Mouse (Mus musculus): ENCODE data around the gene Morf4l2.
"Not testable (repeated sequence)": the region's sequence is repeated elsewhere in the genome, so short reads cannot be mapped to it uniquely, and the experiment has no call there.

The Morf4l2 gene

GRCm38 (mm10) chrX:136743459-136743858 is at the start of gene Morf4l2:
Gene Morf4l2, minus strand, starts transcription at chrX:136743690.
- no peak for DNase-seq (ENCODE audit: extremely low spot score)

DNA sequence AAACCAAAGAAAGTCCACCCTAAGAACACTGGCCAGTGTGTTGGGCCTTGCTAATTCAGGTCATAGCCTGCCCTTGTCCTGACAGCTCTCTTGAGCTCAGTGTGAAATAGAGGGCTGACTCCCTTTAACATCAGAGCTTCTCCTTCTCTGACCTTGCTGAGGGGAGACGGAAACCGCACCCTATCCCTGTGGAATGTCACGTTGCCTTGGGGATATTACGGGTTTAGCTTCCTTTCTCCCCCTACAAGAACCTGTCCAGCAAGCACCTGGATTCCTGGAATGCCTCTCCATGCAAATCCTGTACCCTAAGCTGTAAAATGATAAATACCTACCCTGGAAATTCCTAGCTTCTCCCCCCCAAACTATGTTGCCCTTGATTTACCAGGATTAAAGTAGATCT is 46.0 kb upstream of the Morf4l2 start:
- no peak for DNase-seq (ENCODE audit: extremely low spot score)

DNA sequence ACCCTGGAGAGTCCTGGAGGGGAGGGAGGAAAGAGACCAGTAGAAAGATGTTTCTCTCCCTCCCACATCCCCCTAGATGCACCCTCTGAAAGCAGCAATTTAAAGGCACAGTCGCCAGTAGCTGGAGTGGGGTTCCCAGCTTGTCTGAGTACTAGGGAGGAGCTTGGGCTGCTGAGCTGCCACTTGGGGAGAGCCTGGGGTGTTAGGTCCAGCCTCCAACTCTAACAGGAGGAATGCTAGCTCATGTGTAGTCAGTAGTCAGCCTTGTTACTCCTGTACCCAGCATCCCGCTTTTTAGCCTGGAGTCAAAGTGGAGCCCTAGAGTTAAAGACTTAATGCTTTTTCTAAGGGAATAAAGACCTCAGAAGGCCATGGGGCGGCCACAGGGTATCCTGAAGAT is 36.6 kb upstream of the Morf4l2 start, which contains the start of gene Glra4:
Gene Glra4, minus strand, starts transcription at position 101 of the 400 bp plus-strand sequence.
- DNase-seq (ENCODE audit: extremely low spot score): no peak

GRCm38 (mm10) chrX:136779262-136779661 is 35.8 kb upstream of the Morf4l2 start:
- no peak for DNase-seq (ENCODE audit: extremely low spot score)

GRCm38 (mm10) chrX:136778046-136778445 is 34.6 kb upstream of the Morf4l2 start:
- DNase-seq (ENCODE audit: extremely low spot score): no peak

GRCm38 (mm10) chrX:136773035-136773434 is 29.5 kb upstream of the Morf4l2 start:
- DNase-seq (ENCODE audit: extremely low spot score): no peak

- DNase-seq (ENCODE audit: extremely low spot score): peak; percentile 4
These were observed 17.9 kb upstream of the Morf4l2 start for GRCm38 (mm10) chrX:136761103-136762074.

- no peak for DNase-seq (ENCODE audit: extremely low spot score)
These were observed 12.0 kb upstream of the Morf4l2 start for GRCm38 (mm10) chrX:136755464-136755863.

GRCm38 (mm10) chrX:136749329-136749728 is 5.8 kb upstream of the Morf4l2 start:
- no peak for DNase-seq (ENCODE audit: extremely low spot score)

DNA sequence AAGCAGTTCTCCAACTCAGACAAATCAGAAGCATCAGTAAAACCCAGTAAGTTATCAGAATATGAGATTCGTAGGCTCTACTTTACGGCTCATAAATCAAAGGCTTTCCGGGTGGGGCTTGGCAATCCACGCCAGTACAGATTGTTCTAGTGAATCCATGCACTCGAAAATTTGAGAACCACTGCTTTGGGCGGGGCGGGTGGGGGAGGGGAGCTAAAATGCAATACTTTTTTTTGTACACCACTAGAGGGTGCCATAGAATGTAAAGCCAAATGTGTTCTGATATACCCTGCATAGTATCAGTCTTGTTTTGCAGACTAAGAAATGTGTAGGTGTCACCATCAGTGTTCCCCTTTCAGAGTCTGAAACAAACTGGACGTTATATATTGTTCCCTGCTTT is 1.2 kb upstream of the Morf4l2 start:
- DNase-seq (ENCODE audit: extremely low spot score): no peak

DNA sequence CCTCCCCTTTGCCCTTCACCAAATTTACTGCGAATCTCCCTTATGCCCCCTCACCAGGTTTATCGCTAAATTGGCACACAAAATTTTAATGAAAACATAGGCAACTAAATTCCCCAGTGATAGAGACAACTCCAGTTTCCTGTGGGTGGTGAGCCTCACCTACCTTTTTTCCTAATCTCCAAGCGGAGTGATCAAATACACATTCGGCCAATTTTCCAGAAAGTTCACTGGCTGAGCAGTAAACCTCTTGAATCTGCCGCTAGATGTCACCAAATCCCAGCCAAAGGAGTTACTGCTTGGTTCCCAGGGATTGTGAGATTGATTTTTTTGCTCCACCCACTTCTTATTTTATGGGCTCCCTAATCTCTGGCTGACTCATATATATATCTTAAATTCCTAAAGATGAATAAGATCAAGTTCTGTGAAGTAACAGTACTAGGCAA is 808 bp downstream of the Morf4l2 start:
- DNase-seq (ENCODE audit: extremely low spot score): peak; percentile 33

DNA sequence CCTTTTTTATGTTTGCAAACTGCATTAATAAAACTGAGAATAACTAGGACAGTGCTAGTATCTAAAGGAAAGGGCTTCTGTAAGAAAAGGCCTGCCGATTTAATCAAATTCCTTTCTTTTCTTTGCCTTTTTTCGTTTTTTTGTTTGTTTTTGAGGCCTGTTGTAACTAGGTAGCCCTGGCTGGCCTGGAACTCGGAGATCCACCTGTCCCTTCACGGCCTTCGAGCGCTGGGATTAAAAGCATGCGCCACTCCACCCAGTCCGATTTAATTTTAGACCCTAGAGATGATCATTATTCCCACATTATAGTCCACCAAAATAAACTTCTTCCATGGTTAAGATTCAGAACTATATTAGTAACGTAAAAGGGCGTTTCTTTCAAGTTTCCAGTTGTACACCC is 1.2 kb downstream of the Morf4l2 start:
- no peak for DNase-seq (ENCODE audit: extremely low spot score)

GRCm38 (mm10) chrX:136741651-136742201 is 1.8 kb downstream of the Morf4l2 start:
- DNase-seq (ENCODE audit: extremely low spot score): peak; percentile 84

DNA sequence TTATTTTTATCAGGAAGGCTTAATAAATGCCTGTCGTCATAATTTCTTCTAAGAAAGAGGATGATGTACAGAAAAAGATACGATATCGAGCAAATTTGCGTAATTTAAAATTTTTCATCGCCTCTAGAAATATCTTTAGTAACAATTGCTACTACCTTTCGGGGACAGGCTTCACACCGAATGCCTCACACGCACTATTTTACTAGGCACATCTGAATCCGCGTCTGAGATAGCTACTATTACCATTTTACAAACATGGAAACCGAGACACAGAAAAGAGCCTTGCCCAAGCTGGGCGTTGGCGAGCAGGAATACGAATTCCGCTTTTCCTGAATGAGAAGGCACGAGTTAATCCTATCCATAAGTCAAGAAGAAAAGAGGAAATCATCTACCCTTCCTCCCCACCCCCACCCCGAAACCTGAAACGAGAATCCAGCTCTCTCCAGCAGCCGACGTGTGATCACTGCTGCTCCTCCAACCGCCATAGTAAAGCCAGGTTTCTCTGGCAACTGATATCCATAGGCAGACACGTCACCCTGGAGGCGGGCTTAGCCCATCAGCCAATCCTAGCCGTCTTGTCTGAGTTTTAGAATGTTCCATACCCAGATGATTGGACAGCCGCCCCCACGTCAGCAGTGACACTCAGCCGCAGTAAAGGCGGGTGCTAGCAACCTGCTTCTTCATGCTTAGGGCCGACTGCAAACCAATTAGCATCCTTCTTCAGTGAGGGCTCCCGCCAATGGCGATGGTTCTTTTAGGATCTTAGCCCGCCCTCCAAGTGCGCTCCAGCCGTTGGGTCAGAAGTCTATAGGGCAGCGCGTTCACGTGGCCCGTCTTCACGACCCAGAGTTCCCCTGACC is 2.5 kb downstream of the Morf4l2 start:
- DNase-seq (ENCODE audit: extremely low spot score): no peak

- peak; percentile 33 for DNase-seq (ENCODE audit: extremely low spot score)
These were observed 3.3 kb downstream of the Morf4l2 start for GRCm38 (mm10) chrX:136740087-136740790.

DNA sequence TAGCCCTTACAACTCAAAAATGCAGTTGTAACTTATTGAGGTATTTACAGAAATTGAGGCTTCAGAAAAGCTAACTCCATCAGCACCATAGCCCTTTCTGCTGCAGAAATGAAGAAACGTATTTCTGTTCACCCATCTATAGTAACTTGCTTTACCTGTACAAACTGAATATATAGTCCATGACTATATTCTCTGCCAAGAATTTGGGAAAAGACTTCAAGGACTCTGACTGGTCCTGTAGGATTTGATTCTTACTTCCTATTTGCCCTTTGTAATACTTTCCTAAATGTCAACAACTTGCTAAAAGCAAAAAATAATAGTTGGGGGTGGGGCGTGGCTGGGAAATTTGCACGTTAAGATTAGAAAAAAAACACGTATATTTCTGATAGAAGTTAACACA is 11.5 kb downstream of the Morf4l2 start:
- no peak for DNase-seq (ENCODE audit: extremely low spot score)

DNA sequence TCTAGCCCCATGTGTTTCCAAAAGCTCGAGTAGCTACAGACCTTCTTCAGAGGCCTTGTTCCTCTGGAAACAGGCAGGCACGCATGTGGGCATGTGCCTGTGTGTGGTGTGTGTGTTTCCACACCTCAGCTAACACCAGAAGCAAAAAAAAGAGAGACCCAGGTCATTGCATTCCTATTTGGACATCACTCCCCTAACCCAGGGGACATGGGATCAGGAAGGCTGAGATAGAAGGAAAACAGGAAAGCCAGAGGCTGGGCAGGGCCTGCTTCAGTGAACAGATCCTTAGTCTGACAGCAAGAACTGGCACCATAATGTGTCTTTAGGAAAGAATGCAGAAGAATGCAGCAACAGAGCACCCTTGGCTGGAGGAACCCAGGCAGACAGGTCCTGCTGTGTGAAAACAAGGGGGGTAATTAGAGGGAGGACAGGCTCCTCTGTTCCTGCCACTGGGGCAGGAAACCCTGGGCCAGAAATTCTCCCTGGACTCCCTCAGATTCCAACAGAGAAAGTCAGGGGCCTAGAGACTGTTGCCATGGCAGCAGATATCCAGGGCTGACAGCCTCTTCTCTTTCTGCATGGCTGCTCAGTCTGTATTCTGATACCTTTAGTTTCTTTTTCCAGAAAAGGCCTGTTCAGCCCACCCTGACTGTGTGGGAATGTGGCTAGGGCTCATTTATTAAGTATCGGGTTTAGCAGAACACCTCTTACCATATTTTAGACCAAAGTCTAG is 28.6 kb downstream of the Morf4l2 start:
- DNase-seq (ENCODE audit: extremely low spot score): not testable (repeated sequence)

- peak; percentile 22 for DNase-seq (ENCODE audit: extremely low spot score)
These were observed 34.7 kb downstream of the Morf4l2 start for GRCm38 (mm10) chrX:136708782-136709181.

DNA sequence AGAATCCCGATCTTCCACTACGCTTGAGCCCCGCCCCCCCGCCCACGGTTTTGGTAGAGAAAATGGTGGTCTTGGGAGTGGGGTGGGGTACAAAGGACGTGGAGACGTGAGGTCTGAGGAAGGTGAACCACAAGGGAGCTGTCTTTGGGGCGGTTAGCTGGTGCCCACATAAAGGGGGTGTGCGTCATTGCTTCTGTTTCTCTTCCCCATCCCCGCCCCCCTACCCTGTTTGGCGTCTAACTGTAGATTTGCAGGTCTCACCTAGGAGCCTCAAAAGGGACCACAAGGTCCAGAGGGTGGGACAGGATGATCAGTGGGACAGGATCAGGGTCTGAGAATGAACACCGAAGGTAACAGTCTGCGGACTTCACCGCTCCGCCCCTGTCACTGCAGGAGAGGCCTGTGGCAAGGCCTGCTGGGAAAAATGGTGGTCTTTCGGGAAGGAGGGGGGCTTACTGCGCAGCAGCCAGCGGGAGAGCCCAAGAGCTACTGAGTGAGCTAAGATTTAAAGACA is 35.3 kb downstream of the Morf4l2 start:
- DNase-seq (ENCODE audit: extremely low spot score): peak; percentile 62

DNA sequence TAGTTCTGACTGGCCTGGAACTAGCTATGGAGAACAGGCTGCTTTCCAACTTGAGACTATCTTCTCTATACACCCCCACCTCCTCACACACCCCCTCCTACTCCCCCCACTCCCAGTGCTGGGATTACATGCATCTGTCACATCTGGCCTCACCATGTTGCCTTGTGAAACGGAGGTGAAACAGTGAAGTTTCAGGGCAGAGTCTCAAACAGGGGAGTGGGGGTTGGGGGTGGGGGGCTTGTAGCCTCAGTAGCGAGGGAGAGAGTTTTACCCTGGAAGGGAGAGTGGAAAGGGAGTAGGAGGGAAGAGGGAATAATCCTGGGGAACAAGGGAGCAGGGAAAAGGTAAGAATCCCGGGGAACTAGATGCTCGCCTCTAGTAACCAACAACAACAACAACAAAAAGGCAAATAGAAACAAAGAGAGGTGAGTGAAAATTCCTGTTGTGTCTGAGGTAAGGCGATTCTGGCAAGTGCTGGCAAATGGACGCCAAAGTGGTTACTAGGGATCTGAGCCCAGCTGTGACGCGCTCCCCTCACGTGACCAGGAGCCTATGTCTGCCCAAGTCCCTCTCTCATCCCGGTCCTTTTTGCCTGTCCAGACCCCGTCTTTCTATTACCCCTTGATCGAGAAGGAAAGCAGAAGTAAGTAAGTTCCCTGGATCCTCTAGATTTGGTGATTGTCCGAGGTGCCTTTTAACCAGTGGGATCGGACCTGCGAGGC is 35.9 kb downstream of the Morf4l2 start, which contains the start of gene Tceal1:
Gene Tceal1, plus strand, starts transcription at position 537 of the 722 bp plus-strand sequence.
- peak; percentile 52 for DNase-seq (ENCODE audit: extremely low spot score)
